Mouse (Mus musculus): ENCODE data around the gene Mlana. TPM values are rescaled to one million over a fixed set of nuclear protein-coding genes. Genes with fewer than 3 reads are reported as not detected.

The Mlana gene
- polyA plus RNA-seq (2017; shearing (Covaris generic)) = under 1 TPM in 1 of 2 experiments, not detected in 1; 0.41 TPM

GRCm38 (mm10) chr19:29697245-29697874 is at the start of gene Mlana:
Mlana (plus strand) TSS chr19:29697824.

Other genes with a start within 250 kb of the Mlana start
- 1 to 10 TPM; 6.8 to 9.4 TPM for gene Ric1, start 175.5 kb upstream of the Mlana start, polyA plus RNA-seq (2017; shearing (Covaris generic))
- gene Ermp1, start 49.4 kb upstream of the Mlana start, polyA plus RNA-seq (2017; shearing (Covaris generic)) = 10 to 100 TPM; 21.7 to 55.2 TPM
- gene 9930021J03Rik, start 108.2 kb downstream of the Mlana start, polyA plus RNA-seq (2017; shearing (Covaris generic)) = 1 to 10 TPM; 6.5 to 8.8 TPM
- 10 to 100 TPM in 1 of 2 experiments, 1 to 10 TPM in 1; 9.4 to 12.2 TPM for gene Ranbp6, start 115.2 kb downstream of the Mlana start, polyA plus RNA-seq (2017; shearing (Covaris generic))
- gene Il33, start 227.3 kb downstream of the Mlana start, polyA plus RNA-seq (2017; shearing (Covaris generic)) = not detected

Measured in activated CD4-positive, CD25-positive, alpha-beta regulatory T cell (primary cell).